ENCODE assay signal across 7 mouse cellular contexts in the genomic region with DNA sequence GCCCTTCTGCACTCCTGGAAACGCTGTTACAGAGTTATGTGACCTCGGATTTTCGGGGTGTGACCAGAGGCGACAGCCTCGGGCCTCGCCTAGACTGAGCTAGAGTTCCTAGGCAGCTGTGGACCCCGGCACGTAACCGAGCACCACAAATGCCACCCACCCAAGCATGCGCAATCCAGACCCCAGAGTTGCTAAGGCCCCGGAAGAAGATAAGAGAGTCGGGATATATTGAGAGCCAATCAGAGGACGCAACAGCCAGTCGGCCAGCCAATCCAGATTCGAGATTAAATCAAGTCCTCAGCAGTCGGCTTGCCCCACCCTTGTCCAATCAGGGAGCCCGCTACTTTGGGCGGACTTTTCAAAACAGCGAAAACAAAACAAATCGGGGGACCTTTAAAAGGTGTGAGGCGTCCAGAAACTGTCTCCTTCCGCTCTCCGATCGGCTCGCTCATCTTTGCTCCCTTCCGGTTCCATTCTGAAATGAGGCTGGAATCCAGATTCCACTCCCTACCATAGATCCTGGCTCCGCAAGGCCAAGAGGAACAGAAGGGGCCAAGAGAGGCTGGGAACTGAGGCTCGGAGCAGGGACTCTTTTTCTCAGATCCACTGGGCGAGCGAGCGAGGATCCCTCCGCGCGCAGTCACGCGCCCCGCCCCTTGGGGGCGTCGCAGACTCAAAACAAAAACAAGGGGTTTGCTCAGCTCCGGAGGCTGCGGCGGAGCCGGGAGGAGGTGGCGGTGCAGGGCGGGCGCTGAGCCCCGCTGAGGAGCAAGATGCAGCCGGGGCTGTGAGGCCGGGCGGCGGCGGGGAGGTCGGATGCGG. TPM values are rescaled to one million over a fixed set of nuclear protein-coding genes. Genes with fewer than 3 reads are reported as not detected.
A peak's percentile ranks its signal among the peaks of the same experiment; 100 is the strongest.
DNase-seq lines count a peak whose midpoint lies in the region; ATAC-seq lines count a peak whose summit lies in the region.

TSS of gene Ccng2 (plus strand) at position 375 of the 822 bp plus-strand sequence.

- H3K36me3 ChIP-seq in intestine, embryonic 15.5 days = peaks cover 9% of the 10 kb centered on the region
- peaks cover 27% of the 10 kb centered on the region for H3K36me3 ChIP-seq in midbrain, embryonic 10.5 days

- H3K4me2 ChIP-seq in intestine, embryonic 15.5 days (replicated peaks) = peak within 1 kb of the TSS; percentile 68

- H3K4me1 ChIP-seq in intestine, embryonic 15.5 days (replicated peaks) = 0 out of 2 replicates have a peak, but pooled peaks cover 9% of the 10 kb centered on the region
- H3K4me1 ChIP-seq in midbrain, embryonic 10.5 days = peaks cover 22% of the 10 kb centered on the region

- no peaks in the 10 kb centered on the region for H3K9me3 ChIP-seq in intestine, embryonic 15.5 days
- H3K9me3 ChIP-seq in midbrain, embryonic 10.5 days (replicated peaks) = no peaks in the 10 kb centered on the region

- intact Hi-C loops in gastrocnemius, postnatal 36 days (cut with DNase I) = loop anchor here (5.0 kb wide), 2 partner anchors 85 to 175 kb away; partner anchors contain the start of gene Sept11
- intact Hi-C loops in left cerebral cortex, postnatal 25 days (cut with DNase I) = loop anchor here (1.0 to 10.0 kb wide), 3 partner anchors 61 to 592 kb away; partner anchors contain the start of genes 2010109A12Rik, Ccdc158, Ccni and Sept11

- no peaks in the 10 kb centered on the region for H3K27me3 ChIP-seq in intestine, embryonic 15.5 days (replicated peaks)
- no peaks in the 10 kb centered on the region for H3K27me3 ChIP-seq in midbrain, embryonic 10.5 days (ENCODE audit: low read depth, poor library complexity, severe bottlenecking)

- ATAC-seq in intestine, embryonic 15.5 days = peak; percentile 95

- peak within 1 kb of the TSS; percentile 87 for H3K9ac ChIP-seq in intestine, embryonic 15.5 days

- under 1% methylated on average over 54 of the region's 54 CpGs for whole genome bisulfite sequencing in intestine, embryonic 15.5 days
- under 1% methylated on average over 54 of the region's 54 CpGs for WGBS in midbrain, embryonic 10.5 days

- peak; percentile 98 for DNase-seq in adrenal gland, adult 2 months
- DNase-seq in embryo, embryonic 11.5 days (ENCODE audit: low read depth, low spot score) = peak; percentile 94
- peak; percentile 95 to 97 for DNase-seq in gastrocnemius, postnatal 36 days
- DNase-seq in left cerebral cortex, postnatal 25 days (ENCODE audit: low spot score in 2 of 2) = peak; percentile 96 to 100
- DNase-seq in midbrain, embryonic 10.5 days (ENCODE audit: low spot score) = peak; percentile 94
- DNase-seq in right cerebral cortex, postnatal 4 days = peak; percentile 91

- H3K4me3 ChIP-seq in intestine, embryonic 15.5 days (replicated peaks) = peak within 1 kb of the TSS; percentile 98
- peak within 1 kb of the TSS; percentile 95 for H3K4me3 ChIP-seq in midbrain, embryonic 10.5 days

- peak within 1 kb of the TSS; percentile 96 for H3K27ac ChIP-seq in intestine, embryonic 15.5 days
- peak within 1 kb of the TSS; percentile 99 for H3K27ac ChIP-seq in midbrain, embryonic 10.5 days (replicated peaks)

RNA-seq across cellular contexts. Expression of gene Ccng2, which starts in this region (rescaled TPM):
- total RNA-seq in adrenal gland, adult 2 months (2021) = 10 to 100 TPM; 19.0 to 30.9 TPM
- polyA plus RNA-seq in adrenal gland, adult 2 months (2012; rRNA removed) = 56.3 and 92.5 TPM in 2 replicates
- 10 to 100 TPM; 11.3 to 12.0 TPM for total RNA-seq in gastrocnemius, postnatal 36 days (2021)
- 33.2 and 37.8 TPM in 2 replicates for polyA plus RNA-seq in intestine, embryonic 15.5 days (2015; fragmentation: Nextera tagmentation; extraction: Ambion mirVana)
- total RNA-seq in left cerebral cortex, postnatal 25 days (2021) = 10 to 100 TPM; 44.3 to 46.4 TPM
- 44.5 and 66.7 TPM in 2 replicates for polyA plus RNA-seq in midbrain, embryonic 10.5 days (2016; fragmentation: Nextera tagmentation; extraction: Ambion mirVana)

Comparison
In these comparisons a context has a peak if more than half of its experiments do, and no peak if none do; other contexts are left out.
1. Peak in every context shown above with its lines: DNase-seq, ATAC-seq, H3K4me3 ChIP-seq and H3K27ac ChIP-seq.